Mouse (Mus musculus) forebrain, embryonic 10.5 days (tissue): Measurements from ENCODE around the gene Btbd1. TPM values are rescaled to one million over a fixed set of nuclear protein-coding genes. Genes with fewer than 3 reads are reported as not detected.

Experiments used
- DNase-seq: peaks from one replicate; pipeline ENCODE4 v3.0.0-alpha.2; 2017; ENCODE audit warnings: low spot score; ENCODE audit errors: extremely low spot score
- H3K27ac ChIP-seq: fragments of 300-500 bp; sonication (generic); 2 replicates; pipeline ENCODE4 v1.5.1; 2016; ENCODE audit warnings: mild to moderate bottlenecking
- H3K27me3 ChIP-seq: fragments of 300-500 bp; sonication (generic); 2 replicates; pipeline ENCODE4 v1.6.1; 2016; ENCODE audit warnings: mild to moderate bottlenecking; ENCODE audit not compliant: poor library complexity, severe bottlenecking
- H3K36me3 ChIP-seq: fragments of 300-500 bp; sonication (generic); replicated peaks from 2 replicates; pipeline ENCODE4 v1.6.1; 2016; ENCODE audit warnings: mild to moderate bottlenecking, moderate library complexity
- H3K4me1 ChIP-seq: fragments of 300-500 bp; sonication (generic); 2 replicates; pipeline ENCODE4 v1.6.1; 2016
- H3K4me3 ChIP-seq: fragments of 300-500 bp; sonication (generic); 2 replicates; pipeline ENCODE4 v1.5.1; 2016; ENCODE audit warnings: mild to moderate bottlenecking, moderate library complexity
- H3K9me3 ChIP-seq: fragments of 300-500 bp; sonication (generic); 2 replicates; pipeline ENCODE4 v1.6.1; 2016; ENCODE audit warnings: mild to moderate bottlenecking, moderate library complexity
- WGBS: fragments of 180-500 bp; shearing (Covaris S2); methylation state at CpG from one replicate; pipeline ENCODE4 v1.1.7; 2016; 5-methylcytosine and 5-hydroxymethylcytosine counted together
- polyA plus RNA-seq: library from polyadenylated mRNA; unstranded; fragments of >200 nt; fragmentation: Nextera tagmentation; extraction: Ambion mirVana; gene quantifications from 2 replicates; pipeline ENCODE4 v1.2.1, GENCODE M21; 2016

Gene Btbd1
- polyA plus RNA-seq = 56.6 and 60.7 TPM in 2 replicates

GRCm38 (mm10) chr7:81829379-81829894 is at the start of gene Btbd1:
Gene Btbd1, minus strand, starts transcription at chr7:81829431.
- H3K9me3 ChIP-seq = no peaks in the 10 kb centered on the region
- peak within 1 kb of the TSS; percentile 96 for H3K27ac ChIP-seq
- H3K4me3 ChIP-seq = peak within 1 kb of the TSS; percentile 88
- H3K36me3 ChIP-seq = 0 out of 2 replicates have a peak, but pooled peaks cover 2% of the 10 kb centered on the region
- under 1% methylated on average over 58 of the region's 58 CpGs for WGBS
- DNase-seq = peak; percentile 75
- no peaks in the 10 kb centered on the region for H3K27me3 ChIP-seq
- H3K4me1 ChIP-seq = peaks cover 47% of the 10 kb centered on the region

- 89% methylated on average over 9 of the region's 9 CpGs for WGBS
- no peaks in the 10 kb centered on the region for H3K4me1 ChIP-seq
- peaks cover 5% of the 10 kb centered on the region for H3K36me3 ChIP-seq
- DNase-seq = no peak
- H3K27ac ChIP-seq = no peak overlapping the region
- no peak overlapping the region for H3K4me3 ChIP-seq
- H3K27me3 ChIP-seq = no peaks in the 10 kb centered on the region
- H3K9me3 ChIP-seq = no peaks in the 10 kb centered on the region
These were observed 46.1 kb upstream of the Btbd1 start for GRCm38 (mm10) chr7:81875372-81875771.

GRCm38 (mm10) chr7:81874636-81875035 is 45.4 kb upstream of the Btbd1 start:
- H3K27me3 ChIP-seq = no peaks in the 10 kb centered on the region
- no peak for DNase-seq
- WGBS = 82% methylated on average over 6 of the region's 6 CpGs
- H3K27ac ChIP-seq = no peak overlapping the region
- H3K9me3 ChIP-seq = no peaks in the 10 kb centered on the region
- H3K36me3 ChIP-seq = peaks cover 5% of the 10 kb centered on the region
- no peak overlapping the region for H3K4me3 ChIP-seq
- H3K4me1 ChIP-seq = peaks cover 4% of the 10 kb centered on the region; the same call in 1 of the 2 replicates

- no peak overlapping the region for H3K27ac ChIP-seq
- no peaks in the 10 kb centered on the region for H3K27me3 ChIP-seq
- 63% methylated on average over 1 of the region's 1 CpGs for WGBS
- H3K4me1 ChIP-seq = peaks cover 6% of the 10 kb centered on the region; the same call in 1 of the 2 replicates
- no peak for DNase-seq
- H3K4me3 ChIP-seq = no peak overlapping the region
- peaks cover 5% of the 10 kb centered on the region for H3K36me3 ChIP-seq
- H3K9me3 ChIP-seq = no peaks in the 10 kb centered on the region
These were observed 44.6 kb upstream of the Btbd1 start for GRCm38 (mm10) chr7:81873807-81874206.

- Histone ChIP-seq H3K4me1 (peaks cover 6% of the 10 kb centered on the region; the same call in 1 of the 2 replicates), H3K9me3 (no peaks in the 10 kb centered on the region), H3K27me3 (no peaks in the 10 kb centered on the region), H3K27ac (no peak overlapping the region), H3K36me3 (no peaks in the 10 kb centered on the region; the same call in 1 of the 2 replicates), H3K4me3 (no peak overlapping the region)
- DNase-seq = no peak
- 87% methylated on average over 13 of the region's 13 CpGs for WGBS
These were observed 43.3 kb upstream of the Btbd1 start for GRCm38 (mm10) chr7:81872493-81873013.

GRCm38 (mm10) chr7:81868158-81868557 is 38.9 kb upstream of the Btbd1 start:
- no peak overlapping the region for H3K27ac ChIP-seq
- WGBS = 25% methylated on average over 6 of the region's 6 CpGs
- H3K4me3 ChIP-seq = no peak overlapping the region
- peaks cover 9% of the 10 kb centered on the region for H3K4me1 ChIP-seq
- peak; percentile 65 for DNase-seq
- no peaks in the 10 kb centered on the region for H3K9me3 ChIP-seq
- H3K36me3 ChIP-seq = no peaks in the 10 kb centered on the region; the same call in 1 of the 2 replicates
- H3K27me3 ChIP-seq = no peaks in the 10 kb centered on the region

GRCm38 (mm10) chr7:81867231-81867930 is 38.1 kb upstream of the Btbd1 start:
- Histone ChIP-seq H3K27ac (no peak overlapping the region), H3K4me3 (no peak overlapping the region), H3K9me3 (no peaks in the 10 kb centered on the region), H3K4me1 (peaks cover 16% of the 10 kb centered on the region), H3K36me3 (no peaks in the 10 kb centered on the region; the same call in 1 of the 2 replicates), H3K27me3 (no peaks in the 10 kb centered on the region; the same call in 1 of the 2 replicates)
- no peak for DNase-seq
- 87% methylated on average over 9 of the region's 9 CpGs for WGBS

- DNase-seq = no peak
- peaks cover 19% of the 10 kb centered on the region for H3K4me1 ChIP-seq
- WGBS = 92% methylated on average over 6 of the region's 6 CpGs
- no peak overlapping the region for H3K27ac ChIP-seq
- H3K9me3 ChIP-seq = no peaks in the 10 kb centered on the region
- no peaks in the 10 kb centered on the region for H3K36me3 ChIP-seq
- peaks cover 12% of the 10 kb centered on the region for H3K27me3 ChIP-seq
- no peak overlapping the region for H3K4me3 ChIP-seq
These were observed 36.7 kb upstream of the Btbd1 start for GRCm38 (mm10) chr7:81865937-81866336.

GRCm38 (mm10) chr7:81864552-81864951 is 35.3 kb upstream of the Btbd1 start:
- 84% methylated on average over 6 of the region's 6 CpGs for WGBS
- peaks cover 25% of the 10 kb centered on the region for H3K27me3 ChIP-seq
- no peaks in the 10 kb centered on the region for H3K9me3 ChIP-seq
- H3K27ac ChIP-seq = no peak overlapping the region
- H3K4me3 ChIP-seq = no peak overlapping the region
- H3K4me1 ChIP-seq = peaks cover 26% of the 10 kb centered on the region
- no peaks in the 10 kb centered on the region for H3K36me3 ChIP-seq
- DNase-seq = no peak

- Histone ChIP-seq H3K4me1 (peaks cover 41% of the 10 kb centered on the region), H3K9me3 (no peaks in the 10 kb centered on the region), H3K27ac (peak overlapping the region; percentile 44; the same call in 1 of the 2 replicates), H3K27me3 (peaks cover 42% of the 10 kb centered on the region), H3K4me3 (no peak overlapping the region), H3K36me3 (no peaks in the 10 kb centered on the region)
- no peak for DNase-seq
- 76% methylated on average over 24 of the region's 24 CpGs for WGBS
These were observed 33.7 kb upstream of the Btbd1 start for GRCm38 (mm10) chr7:81862587-81863583.

- no peaks in the 10 kb centered on the region for H3K36me3 ChIP-seq
- no peak overlapping the region for H3K4me3 ChIP-seq
- no peak for DNase-seq
- H3K9me3 ChIP-seq = no peaks in the 10 kb centered on the region
- whole genome bisulfite sequencing = 89% methylated on average over 4 of the region's 4 CpGs
- peaks cover 43% of the 10 kb centered on the region for H3K4me1 ChIP-seq
- no peak overlapping the region for H3K27ac ChIP-seq
- H3K27me3 ChIP-seq = peaks cover 52% of the 10 kb centered on the region
These were observed 32.7 kb upstream of the Btbd1 start for GRCm38 (mm10) chr7:81861921-81862320.

- Histone ChIP-seq H3K27ac (no peak overlapping the region), H3K36me3 (no peaks in the 10 kb centered on the region), H3K9me3 (no peaks in the 10 kb centered on the region), H3K4me3 (no peak overlapping the region), H3K27me3 (peaks cover 56% of the 10 kb centered on the region), H3K4me1 (peaks cover 43% of the 10 kb centered on the region)
- WGBS = 89% methylated on average over 2 of the region's 2 CpGs
- no peak for DNase-seq
These were observed 32.2 kb upstream of the Btbd1 start for GRCm38 (mm10) chr7:81861461-81861860.
